Comparison of ENCODE assay signal across 33 mouse cellular contexts in the genomic region with DNA sequence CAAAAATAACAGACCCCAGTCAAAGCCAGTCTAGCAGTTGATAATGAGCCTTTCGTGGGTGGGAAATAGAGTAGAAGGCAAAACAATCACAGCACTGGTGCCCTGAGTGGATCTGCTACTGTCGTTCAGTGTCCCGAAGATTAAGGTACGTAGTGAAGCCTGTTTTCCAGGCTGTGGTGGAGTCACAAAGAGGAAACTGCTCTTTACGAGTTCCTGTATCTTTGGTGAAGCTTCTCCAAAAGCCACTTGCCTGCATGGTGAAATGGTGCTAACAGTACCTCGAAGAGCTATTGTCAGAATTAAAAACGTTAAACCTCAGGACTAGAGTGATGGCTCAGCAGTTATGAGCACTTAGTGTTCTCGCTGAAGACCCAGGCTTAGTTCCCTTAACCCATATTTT.
"Had no signal": no experiment of that assay in that cellular context is flagged by ENCODE, and none has a peak within 500 bp of the region (broad histone marks: within the 10 kb centered on the region; RNA-seq: fewer than 3 reads in every experiment).

No protein-coding gene starts in this region.

- H3K4me2 ChIP-seq: limb, embryonic 12.5 days; limb, embryonic 13.5 days; limb, embryonic 15.5 days; liver, embryonic 11.5 days; liver, embryonic 12.5 days; liver, embryonic 13.5 days; liver, embryonic 15.5 days; lung, embryonic 14.5 days; lung, embryonic 15.5 days; midbrain, embryonic 11.5 days; midbrain, embryonic 12.5 days; midbrain, embryonic 13.5 days; midbrain, embryonic 15.5 days; neural tube, embryonic 12.5 days; neural tube, embryonic 13.5 days had no signal

- H3K4me1 ChIP-seq: limb, embryonic 10.5 days; limb, embryonic 12.5 days; limb, embryonic 13.5 days; limb, embryonic 15.5 days; liver, embryonic 12.5 days; liver, embryonic 13.5 days; liver, embryonic 15.5 days; lung, embryonic 15.5 days; midbrain, embryonic 10.5 days; midbrain, embryonic 13.5 days; neural tube, embryonic 12.5 days had no signal

- H3K9ac ChIP-seq: limb, embryonic 12.5 days; limb, embryonic 13.5 days; limb, embryonic 15.5 days; liver, embryonic 12.5 days; liver, embryonic 13.5 days; liver, embryonic 14.5 days; liver, embryonic 15.5 days; liver, postnatal 0 days; lung, embryonic 14.5 days; lung, embryonic 15.5 days; midbrain, embryonic 12.5 days; midbrain, embryonic 13.5 days; midbrain, embryonic 15.5 days; neural tube, embryonic 12.5 days; neural tube, embryonic 13.5 days had no signal

- DNase-seq: left cerebral cortex, postnatal 4 days; liver; liver, embryonic 13.5 days; liver, postnatal 0 days; lung, adult 18-20 months; lung, adult 2 months; lung, embryonic 14.5 days; lung, postnatal 10 days; lung, postnatal 14 days; lung, postnatal 36 days; lung, postnatal 4 days; midbrain, embryonic 14.5 days had no signal

- H3K9me3 ChIP-seq: limb, embryonic 10.5 days; limb, embryonic 12.5 days; limb, embryonic 13.5 days; limb, embryonic 15.5 days; liver, embryonic 12.5 days; liver, embryonic 13.5 days; liver, embryonic 15.5 days; lung, embryonic 15.5 days; midbrain, embryonic 10.5 days; midbrain, embryonic 12.5 days; midbrain, embryonic 13.5 days; midbrain, embryonic 15.5 days; neural tube, embryonic 12.5 days; neural tube, embryonic 13.5 days had no signal

- ATAC-seq: liver, embryonic 12.5 days; liver, postnatal 0 days; lung, postnatal 0 days; midbrain, embryonic 13.5 days; midbrain, embryonic 15.5 days; midbrain, embryonic 16.5 days had no signal

- H3K27ac ChIP-seq: limb, embryonic 10.5 days; limb, embryonic 12.5 days; limb, embryonic 13.5 days; limb, embryonic 15.5 days; liver, embryonic 12.5 days; liver, embryonic 13.5 days; liver, embryonic 14.5 days; liver, embryonic 15.5 days; lung, embryonic 15.5 days; macrophage; midbrain, embryonic 10.5 days; midbrain, embryonic 12.5 days; midbrain, embryonic 13.5 days; midbrain, embryonic 15.5 days; neural tube, embryonic 12.5 days; neural tube, embryonic 13.5 days had no signal

- H3K4me3 ChIP-seq: limb, embryonic 10.5 days; limb, embryonic 12.5 days; limb, embryonic 13.5 days; limb, embryonic 15.5 days; liver, embryonic 12.5 days; liver, embryonic 13.5 days; liver, embryonic 15.5 days; lung, embryonic 15.5 days; megakaryocyte, embryonic 14.5 days; midbrain, embryonic 10.5 days; midbrain, embryonic 12.5 days; midbrain, embryonic 13.5 days; midbrain, embryonic 15.5 days; myocyte; neural tube, embryonic 12.5 days; neural tube, embryonic 13.5 days had no signal

- H3K36me3 ChIP-seq: limb, embryonic 10.5 days; limb, embryonic 12.5 days; limb, embryonic 13.5 days; limb, embryonic 15.5 days; liver, embryonic 12.5 days; liver, embryonic 13.5 days; liver, embryonic 15.5 days; lung, embryonic 15.5 days; midbrain, embryonic 10.5 days; midbrain, embryonic 12.5 days; midbrain, embryonic 13.5 days; midbrain, embryonic 15.5 days; neural tube, embryonic 12.5 days; neural tube, embryonic 13.5 days had no signal

- H3K27me3 ChIP-seq: liver, embryonic 13.5 days; liver, embryonic 15.5 days; lung, embryonic 15.5 days; midbrain, embryonic 12.5 days; midbrain, embryonic 13.5 days; midbrain, embryonic 15.5 days; neural tube, embryonic 12.5 days had no signal
